30 mouse cellular contexts compared by ENCODE assay signal in genomic region chr5:65986426-65986825, GRCm38 (mm10). TPM values are rescaled to one million over a fixed set of nuclear protein-coding genes. Genes with fewer than 3 reads are reported as not detected.
DNase-seq lines count a peak whose midpoint lies in the region; ATAC-seq and TF ChIP-seq lines count a peak whose summit lies in the region.
"Had no signal": no experiment of that assay in that cellular context is flagged by ENCODE, and none has a peak within 500 bp of the region (broad histone marks: within the 10 kb centered on the region; RNA-seq: fewer than 3 reads in every experiment).

No protein-coding gene starts in this region.

- H3K36me3 ChIP-seq in MEL (ENCODE audit: control insufficient read depth in 1 of 2, insufficient read depth in 2 of 2, low read length in 2 of 2) (peaks cover 0 to 2% of the 10 kb centered on the region in 2 experiments; a peak in 1 of 4 replicates), macrophage (ENCODE audit: inconsistent target) (no peaks in the 10 kb centered on the region)
- no peaks in the 10 kb centered on the region for H3K36me3 ChIP-seq in stomach, postnatal 0 days (ENCODE audit: control insufficient read depth, insufficient read depth, low read length)
- H3K36me3 ChIP-seq: forebrain, embryonic 10.5 days; heart, embryonic 12.5 days; heart, embryonic 15.5 days had no signal

- H3K9ac ChIP-seq in MEL (ENCODE audit: control insufficient read depth, low read depth, low read length, poor library complexity, severe bottlenecking): no peak overlapping the region
- H3K9ac ChIP-seq in stomach, postnatal 0 days (ENCODE audit: low read length): no peak overlapping the region
- H3K9ac ChIP-seq: forebrain, embryonic 13.5 days; heart, embryonic 12.5 days; heart, embryonic 15.5 days; hindbrain, embryonic 14.5 days had no signal

- H3K27me3 ChIP-seq in MEL (ENCODE audit: control insufficient read depth in 1 of 2, insufficient read depth in 2 of 2, low read length in 2 of 2): no peaks in the 10 kb centered on the region; a peak in 1 of 4 replicates
- H3K27me3 ChIP-seq in stomach, postnatal 0 days (ENCODE audit: control insufficient read depth, insufficient read depth, low read length): no peaks in the 10 kb centered on the region
- H3K27me3 ChIP-seq: forebrain, embryonic 13.5 days; heart, embryonic 12.5 days; heart, embryonic 15.5 days had no signal

- no peak overlapping the region for H3K4me2 ChIP-seq in stomach, postnatal 0 days (replicated peaks; ENCODE audit: low read depth)
- H3K4me2 ChIP-seq: forebrain, embryonic 13.5 days; heart, embryonic 12.5 days; heart, embryonic 15.5 days; hindbrain, embryonic 14.5 days had no signal

- H3K4me1 ChIP-seq in MEL (ENCODE audit: control insufficient read depth in 1 of 2, insufficient read depth in 2 of 2, low read length in 2 of 2): peaks cover 0 to 10% of the 10 kb centered on the region in 2 experiments; a peak in 2 of 4 replicates
- H3K4me1 ChIP-seq in stomach, postnatal 0 days (replicated peaks; ENCODE audit: control insufficient read depth, insufficient read depth): no peaks in the 10 kb centered on the region
- H3K4me1 ChIP-seq: forebrain, embryonic 10.5 days; forebrain, embryonic 13.5 days; heart, embryonic 12.5 days; heart, embryonic 15.5 days had no signal

- H3K4me3 ChIP-seq in MEL (ENCODE audit: control insufficient read depth in 1 of 2, insufficient read depth in 1 of 2, low read depth in 2 of 2, low read length in 2 of 2) (no peak overlapping the region), macrophage (ENCODE audit: inconsistent target) (no peak overlapping the region)
- H3K4me3 ChIP-seq in stomach, postnatal 0 days (ENCODE audit: low read depth, low read length): no peak overlapping the region
- H3K4me3 ChIP-seq: forebrain, embryonic 10.5 days; forebrain, embryonic 13.5 days; gastrocnemius, adult 2 months; heart, embryonic 12.5 days; heart, embryonic 15.5 days had no signal

- no peak for TF ChIP-seq RAD21 in MEL (IDR thresholded peaks at IDR 0.05; ENCODE audit: low read depth, low read length)

- H3K27ac ChIP-seq in MEL (ENCODE audit: control insufficient read depth, low read depth, low read length) (no peak overlapping the region), macrophage (peak overlapping the region; percentile 68)
- H3K27ac ChIP-seq in stomach, postnatal 0 days (replicated peaks): no peak overlapping the region
- H3K27ac ChIP-seq: forebrain, embryonic 10.5 days; forebrain, embryonic 13.5 days; gastrocnemius, adult 2 months; heart, embryonic 15.5 days; hindbrain, embryonic 14.5 days; hindbrain, postnatal 0 days had no signal

- WGBS in macrophage (ENCODE audit: missing documents): 63% methylated on average over 5 of the region's 5 CpGs
- WGBS in stomach, postnatal 0 days: 83% methylated on average over 5 of the region's 5 CpGs

- ATAC-seq in stomach, postnatal 0 days (ENCODE audit: low FRiP score, low TSS enrichment): no peak
- ATAC-seq: activated CD4-positive, CD25-positive, alpha-beta regulatory T cell, adult 4 months; forebrain, embryonic 13.5 days; forebrain, embryonic 16.5 days; hindbrain, postnatal 0 days; intestine, postnatal 0 days had no signal

- H3K79me2 ChIP-seq in MEL (ENCODE audit: control insufficient read depth, insufficient read depth, low read length, poor library complexity): no peaks in the 10 kb centered on the region
- no peaks in the 10 kb centered on the region for H3K79me2 ChIP-seq in macrophage (ENCODE audit: inconsistent target)

- TF ChIP-seq EP300 in MEL (IDR thresholded peaks at IDR 0.05; ENCODE audit: low read depth in 1 of 2, low read length in 2 of 2): no peak
- TF ChIP-seq EP300 in stomach, postnatal 0 days (optimal IDR thresholded peaks at IDR 0.05): no peak

- peak; percentile 84 for DNase-seq in 416B (ENCODE audit: low read depth)
- peak; percentile 17 for DNase-seq in CD4-positive, CD25-positive, alpha-beta regulatory T cell, adult 2 months (ENCODE audit: low read depth, low spot score)
- DNase-seq in MEL (ENCODE audit: low read depth, low spot score): peak; percentile 36
- DNase-seq in stomach, postnatal 0 days (ENCODE audit: low spot score): no peak
- no peak for DNase-seq in c-Kit-positive CD71-positive TER-119-positive erythroid progenitor cells, embryonic 14.5 days (ENCODE audit: low spot score)
- no peak for DNase-seq in yolk sac, embryonic 10.5 days (ENCODE audit: low spot score)
- DNase-seq: adrenal gland, postnatal 10 days; adrenal gland, postnatal 36 days; B cell, adult 2 months; cerebellum, adult 11-12 months; cerebellum, adult 9-10 months; cerebellum, postnatal 14 days; gastrocnemius, adult 2 months; gastrocnemius, postnatal 14 days; heart, adult 18-20 months; heart, postnatal 10 days; heart, postnatal 36 days; kidney, adult 2 months had no signal

- no peaks in the 10 kb centered on the region for H3K9me3 ChIP-seq in MEL (replicated peaks; ENCODE audit: insufficient read depth, low read length)
- H3K9me3 ChIP-seq in stomach, postnatal 0 days (ENCODE audit: control insufficient read depth, low read length): no peaks in the 10 kb centered on the region
- H3K9me3 ChIP-seq: forebrain, embryonic 10.5 days; forebrain, embryonic 13.5 days; heart, embryonic 15.5 days had no signal

- no peak for TF ChIP-seq POLR2A in MEL (IDR thresholded peaks at IDR 0.05; ENCODE audit: control insufficient read depth in 1 of 2, insufficient read depth in 1 of 2, low read depth in 1 of 2, low read length in 2 of 2, poor library complexity in 1 of 2)

- no peak for TF ChIP-seq CTCF in MEL (IDR thresholded peaks at IDR 0.05 in 2 of 3, conservative IDR thresholded peaks at IDR 0.05 in 1 of 3; ENCODE audit: control insufficient read depth in 1 of 3, insufficient read depth in 1 of 3, low read depth in 2 of 3, low read length in 3 of 3, poor library complexity in 1 of 3, severe bottlenecking in 1 of 3)
- TF ChIP-seq CTCF in stomach, postnatal 0 days (IDR thresholded peaks at IDR 0.05; ENCODE audit: low read depth): no peak

TF ChIP-seq in MEL, 35 proteins besides CTCF, POLR2A, EP300 and RAD21:
- TF ChIP-seq ZNF384 (IDR thresholded peaks at IDR 0.05; ENCODE audit: low read depth, low read length) (no peak), NRF1 (IDR thresholded peaks at IDR 0.05; ENCODE audit: insufficient read depth, low read depth, low read length, poor library complexity, severe bottlenecking) (no peak), ELF1 (IDR thresholded peaks at IDR 0.05; ENCODE audit: low read depth, low read length) (no peak)

RNA-seq across cellular contexts. Expression of gene 9130230L23Rik, which starts 17.7 kb away (rescaled TPM):
- not detected in 2 replicates for total RNA-seq in MEL (2012; rRNA removed)
- polyA plus RNA-seq in MEL (2012; ENCODE audit: insufficient read depth in 1 of 2, insufficient read length in 2 of 2, low read depth in 1 of 2, low replicate concordance in 2 of 2, missing spikeins in 1 of 2) (under 1 TPM in 1 of 2 experiments, not detected in 1; 0.22 TPM), macrophage (2018) (0.35 TPM in 1 of 3 replicates, not detected in the others)
- total RNA-seq in macrophage (2018; cell fraction: chromatin; rRNA removed): 100 to 1,000 TPM in 1 of 26 experiments, 10 to 100 TPM in 12, 1 to 10 TPM in 13; 1.6 to 104 (median 10.2) TPM
- under 1 TPM in 24 of 26 experiments, not detected in 2; 0.07 to 0.93 (median 0.25) TPM for total RNA-seq in macrophage (2018; cell fraction: cytosol; rRNA removed)
- 100 to 1,000 TPM in 1 of 26 experiments, 10 to 100 TPM in 12, 1 to 10 TPM in 13; 2.3 to 126 (median 10.8) TPM for total RNA-seq in macrophage (2018; cell fraction: nucleus; rRNA removed)
- polyA plus RNA-seq in stomach, postnatal 0 days (2015; fragmentation: Nextera tagmentation; extraction: Ambion mirVana): 4.7 and 4.8 TPM in 2 replicates
- total RNA-seq: adrenal gland, postnatal 10 days; heart, adult 18-20 months; heart, postnatal 10 days; heart, postnatal 36 days; hindbrain, postnatal 0 days had no signal
- polyA plus RNA-seq: embryonic facial prominence, embryonic 11.5 days; forebrain, embryonic 10.5 days; forebrain, embryonic 13.5 days; forebrain, embryonic 16.5 days; hindbrain, embryonic 14.5 days; hindbrain, postnatal 0 days had no signal

RNA-seq across cellular contexts. Expression of gene Chrna9, which starts 51.7 kb away (rescaled TPM):
- not detected in 2 replicates for total RNA-seq in MEL (2012; rRNA removed)
- polyA plus RNA-seq in MEL (2012; ENCODE audit: insufficient read depth in 1 of 2, insufficient read length in 2 of 2, low read depth in 1 of 2, low replicate concordance in 2 of 2, missing spikeins in 1 of 2): not detected
- total RNA-seq in macrophage (2018; cell fraction: chromatin; rRNA removed): 1 to 10 TPM in 1 of 26 experiments, not detected in 25; 2.3 TPM
- not detected for total RNA-seq in macrophage (2018; cell fraction: cytosol; rRNA removed)
- 1 to 10 TPM in 2 of 26 experiments, not detected in 24; 1.9 to 3.2 TPM for total RNA-seq in macrophage (2018; cell fraction: nucleus; rRNA removed)
- polyA plus RNA-seq in macrophage (2018): not detected in 3 replicates
- polyA plus RNA-seq in stomach, postnatal 0 days (2015; fragmentation: Nextera tagmentation; extraction: Ambion mirVana): not detected in 2 replicates
- total RNA-seq: adrenal gland, postnatal 36 days; heart, adult 18-20 months; heart, postnatal 36 days; hindbrain, postnatal 0 days had no signal
- polyA plus RNA-seq: forebrain, embryonic 10.5 days; forebrain, embryonic 13.5 days; forebrain, embryonic 16.5 days; hindbrain, embryonic 14.5 days; hindbrain, postnatal 0 days; intestine, embryonic 14.5 days; intestine, postnatal 0 days; kidney, adult 2 months had no signal

Comparison
In these comparisons a context has a peak if more than half of its experiments do, and no peak if none do; other contexts are left out.
1. DNase-seq: peak in 416B (single experiment), CD4-positive, CD25-positive, alpha-beta regulatory T cell, adult 2 months (single experiment) and MEL (single experiment); none in stomach, postnatal 0 days (single experiment), c-Kit-positive CD71-positive TER-119-positive erythroid progenitor cells, embryonic 14.5 days (single experiment) and yolk sac, embryonic 10.5 days (single experiment).